Mouse (Mus musculus) ovary, postnatal 36 days (tissue): Measurements from ENCODE around the gene Tmem242.

ENCODE experiments used
- DNase-seq: peaks from one replicate; pipeline ENCODE4 v3.0.0; 2022; ENCODE audit warnings: low spot score, mixed read lengths

The Tmem242 gene

DNA sequence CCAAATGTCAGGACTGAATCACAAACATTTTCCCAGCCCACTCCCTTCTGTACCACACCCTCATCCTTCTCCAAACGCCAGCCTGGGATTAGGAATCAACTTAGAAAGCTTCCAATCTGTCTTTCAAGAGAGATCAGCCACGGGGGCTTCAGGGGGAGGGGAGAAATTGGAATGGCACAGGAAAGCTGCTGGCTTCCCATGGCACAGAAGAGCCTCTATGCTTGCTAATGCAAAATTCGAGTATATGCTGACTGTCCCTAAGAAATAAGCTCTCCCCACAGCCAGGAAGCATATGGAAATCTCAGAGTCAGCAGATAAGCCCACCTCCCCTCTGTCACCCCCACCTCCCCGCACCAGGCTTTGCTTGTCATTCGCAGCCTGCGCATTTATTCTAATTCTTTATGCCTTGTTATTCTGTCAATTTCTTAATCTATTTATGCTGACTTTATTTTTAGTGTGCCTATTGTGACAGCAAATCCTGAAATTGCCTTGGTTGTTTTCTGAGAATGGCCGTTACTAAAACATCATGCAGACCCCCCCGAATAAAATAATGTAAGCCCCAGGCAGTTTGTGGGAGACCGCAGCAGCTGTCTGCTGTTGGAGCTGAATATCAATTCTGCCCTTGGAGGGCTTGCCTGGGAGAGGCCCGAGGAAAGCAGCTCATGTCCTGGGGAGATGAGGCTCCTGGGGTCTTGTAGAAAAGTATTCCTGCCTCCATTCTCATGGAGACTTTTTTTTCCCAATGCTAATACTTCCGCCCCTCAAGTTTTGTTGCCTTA, 62.7 kb downstream of the Tmem242 start:
- no peak for DNase-seq

DNA sequence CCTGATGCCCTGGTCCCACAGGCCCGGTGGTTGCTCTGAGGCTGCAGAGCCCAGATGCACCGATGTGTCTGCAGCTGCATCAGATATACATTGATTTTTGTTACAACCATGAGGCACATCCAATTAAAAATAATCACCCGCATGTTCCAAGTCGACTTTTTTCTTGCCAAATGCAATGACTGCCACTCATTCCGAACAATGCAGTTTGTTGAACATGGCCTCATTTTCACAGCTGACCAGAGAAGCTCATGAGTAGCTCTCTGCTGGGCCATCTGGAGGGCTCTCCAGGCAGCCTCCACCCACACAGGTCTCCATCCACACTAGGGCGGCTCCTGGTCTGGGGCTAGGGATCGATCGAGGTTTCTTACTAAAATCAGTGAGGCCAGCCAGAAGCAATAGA, 67.1 kb downstream of the Tmem242 start:
- DNase-seq = no peak

DNA sequence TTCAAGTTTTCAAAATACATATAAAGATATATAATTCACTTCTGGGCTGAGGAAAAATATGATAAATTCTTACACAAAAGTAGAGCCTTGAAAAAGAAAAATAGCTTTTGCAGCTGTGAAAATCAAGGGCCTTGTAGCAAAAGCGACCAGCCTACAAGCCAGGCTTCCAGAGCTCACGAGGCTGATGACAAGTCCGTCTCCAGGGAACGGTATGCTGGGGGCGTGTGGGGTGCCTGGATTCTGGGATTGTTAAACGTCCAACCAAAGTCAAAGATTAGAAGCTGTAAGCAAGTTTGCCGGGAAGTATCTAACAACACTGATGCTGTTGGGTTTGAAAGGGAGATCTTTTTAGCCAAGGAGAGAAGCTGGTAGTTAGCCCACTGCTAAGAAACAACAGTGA, 68.5 kb downstream of the Tmem242 start:
- DNase-seq = no peak

DNA sequence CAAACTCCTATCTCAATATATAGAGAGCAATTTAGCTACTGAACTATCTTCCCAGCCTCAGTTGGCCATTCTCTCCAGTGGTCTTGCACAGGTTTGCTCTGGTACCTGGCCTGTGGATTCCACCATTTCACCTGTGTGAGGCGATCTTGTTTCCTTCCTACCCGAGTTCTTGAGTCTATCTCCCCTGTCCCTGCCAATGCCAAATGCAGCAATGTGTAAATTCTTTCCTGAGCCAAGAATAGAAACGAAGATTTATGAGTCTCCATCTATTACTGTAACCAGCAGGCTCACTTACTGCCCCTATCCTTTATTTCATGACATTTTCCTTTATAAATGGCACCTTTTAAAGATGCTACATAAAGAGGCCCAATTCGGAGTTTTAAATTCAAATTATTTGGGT, 69.0 kb downstream of the Tmem242 start:
- no peak for DNase-seq

DNA sequence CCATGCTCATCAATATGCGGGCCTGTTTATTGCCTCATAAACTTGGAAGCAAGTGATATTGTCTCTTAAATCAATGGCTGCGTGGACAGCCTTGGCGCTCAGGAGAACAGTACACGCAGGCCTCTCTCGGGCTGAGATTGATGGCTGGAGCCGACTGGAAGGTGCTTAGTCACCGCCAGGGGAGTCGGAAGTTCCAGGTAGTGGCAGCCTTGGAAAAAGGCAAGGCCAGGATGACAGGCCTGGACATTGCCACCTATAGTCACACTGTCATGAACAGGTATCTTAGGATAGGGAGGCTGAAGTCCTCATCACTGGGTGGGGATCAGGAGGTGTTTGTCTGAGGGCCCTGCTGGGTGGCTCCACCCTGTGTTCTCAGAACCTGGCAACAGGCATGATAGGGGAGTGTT, 74.1 kb downstream of the Tmem242 start:
- DNase-seq = no peak
